Mouse (Mus musculus) left cerebral cortex, adult 18-20 months (tissue): ENCODE results near the gene Vmn2r35. TPM values are rescaled to one million over a fixed set of nuclear protein-coding genes. Genes with fewer than 3 reads are reported as not detected.
"Not testable (repeated sequence)": the region's sequence is repeated elsewhere in the genome, so short reads cannot be mapped to it uniquely, and the experiment has no call there.

ENCODE experiments used
- DNase-seq, 2 experiments: peaks; one replicate each; pipeline ENCODE4 v3.0.0; 2021 to 2022; ENCODE audit warnings: low spot score in 2 of 2, mixed read lengths in 1 of 2
- long read RNA-seq, 2 experiments: library from polyadenylated mRNA; stranded (forward); transcript quantifications; one replicate each; pipeline ENCODE4 v2.0.0; 2021
- total RNA-seq, 2 experiments: library from RNA; stranded (reverse); gene quantifications; 2 replicates each; pipeline ENCODE4 v1.2.3; 2021

Vmn2r35 gene
- total RNA-seq: not detected
- long read RNA-seq, experiment 1: 0 reads
- long read RNA-seq, experiment 2: 0 reads

DNA sequence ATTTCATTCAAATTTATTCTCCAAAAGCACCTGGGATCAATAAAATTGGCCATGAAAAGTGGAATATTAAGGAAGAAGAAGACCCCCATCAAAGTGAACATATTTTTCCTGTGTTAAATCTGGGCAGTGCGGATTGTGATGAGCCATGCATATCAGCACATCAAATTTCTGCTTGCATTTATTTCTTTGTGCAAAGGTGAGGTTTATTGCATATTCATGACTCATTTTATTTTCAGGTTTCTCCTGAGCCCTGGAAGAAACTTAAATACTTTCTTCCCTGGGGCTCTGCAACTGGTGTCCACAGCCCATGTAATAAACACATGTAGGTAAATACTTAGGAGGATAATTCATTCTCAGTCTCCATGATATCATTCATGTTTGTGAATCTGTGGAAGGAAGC, at the start of gene Vmn2r35:
Gene Vmn2r35 (minus strand): TSS at position 101 of the 400 bp plus-strand sequence.
- not testable (repeated sequence) for DNase-seq

DNA sequence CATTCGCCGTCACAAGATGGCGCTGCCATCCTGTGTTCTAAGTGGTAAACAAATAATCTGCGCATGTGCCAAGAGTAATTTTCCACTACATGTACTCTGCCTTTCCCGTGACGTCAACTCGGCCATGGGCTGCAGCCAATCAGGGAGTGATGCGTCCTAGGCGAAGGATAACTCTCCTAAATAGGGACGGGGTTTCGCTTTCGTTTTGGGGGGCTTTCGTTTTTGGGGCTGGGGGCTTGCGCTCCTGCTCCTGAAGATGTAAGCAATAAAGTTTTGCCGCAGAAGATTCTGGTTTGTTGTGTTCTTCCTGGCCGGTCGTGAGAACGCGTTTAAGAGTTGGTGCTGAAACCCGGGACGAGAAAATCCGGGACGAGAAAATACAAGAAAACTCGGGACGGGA, 25.5 kb downstream of the Vmn2r35 start:
- DNase-seq: not testable (repeated sequence)

Other genes starting within 250 kb of the Vmn2r35 start
- gene Vmn2r34, start 130.4 kb downstream of the Vmn2r35 start, total RNA-seq: not detected
- gene Vmn2r36, start 82.6 kb upstream of the Vmn2r35 start, total RNA-seq: not detected